Mouse (Mus musculus) thymus, postnatal 25 days (tissue): ENCODE measurements around the gene Aph1b.

Source experiments
- DNase-seq: peaks from one replicate; pipeline ENCODE4 v3.0.0; 2022

Gene Aph1b

GRCm38 (mm10) chr9:66736551-66736950 is 58.7 kb downstream of the Aph1b start:
- no peak for DNase-seq

- no peak for DNase-seq
Measured at GRCm38 (mm10) chr9:66736016-66736415, 59.3 kb downstream of the Aph1b start.

GRCm38 (mm10) chr9:66735122-66735521 is 60.2 kb downstream of the Aph1b start:
- DNase-seq = no peak

GRCm38 (mm10) chr9:66734568-66734967 is 60.7 kb downstream of the Aph1b start:
- DNase-seq = no peak

GRCm38 (mm10) chr9:66732791-66733691 is 62.2 kb downstream of the Aph1b start:
- DNase-seq = peak; percentile 20

- no peak for DNase-seq
Measured at GRCm38 (mm10) chr9:66731284-66731683, 64.0 kb downstream of the Aph1b start.

GRCm38 (mm10) chr9:66730556-66730955 is 64.7 kb downstream of the Aph1b start:
- DNase-seq = no peak

- no peak for DNase-seq
Measured at GRCm38 (mm10) chr9:66727333-66727732, 68.0 kb downstream of the Aph1b start.

GRCm38 (mm10) chr9:66725591-66725990 is 69.7 kb downstream of the Aph1b start:
- DNase-seq = no peak
